8 mouse cellular contexts compared by ENCODE assay signal in genomic region chr14:25646161-25646621, GRCm38 (mm10). TPM values are rescaled to one million over a fixed set of nuclear protein-coding genes. Genes with fewer than 3 reads are reported as not detected.
A peak's percentile ranks its signal among the peaks of the same experiment; 100 is the strongest.
DNase-seq lines count a peak whose midpoint lies in the region; ATAC-seq and TF ChIP-seq lines count a peak whose summit lies in the region.

No protein-coding gene starts in this region.

- no peaks in the 10 kb centered on the region for H3K9me3 ChIP-seq in kidney, embryonic 14.5 days (ENCODE audit: control insufficient read depth, low read length)
- no peaks in the 10 kb centered on the region for H3K9me3 ChIP-seq in hindbrain, embryonic 16.5 days (ENCODE audit: control insufficient read depth, low read length)
- H3K9me3 ChIP-seq in midbrain, embryonic 12.5 days = no peaks in the 10 kb centered on the region

- H3K27me3 ChIP-seq in kidney, adult 2 months (replicated peaks; ENCODE audit: control insufficient read depth, insufficient read depth, low read length) = no peaks in the 10 kb centered on the region
- H3K27me3 ChIP-seq in kidney, embryonic 14.5 days (ENCODE audit: control insufficient read depth, insufficient read depth, low read length) = no peaks in the 10 kb centered on the region
- no peaks in the 10 kb centered on the region for H3K27me3 ChIP-seq in hindbrain, embryonic 16.5 days (replicated peaks; ENCODE audit: control insufficient read depth, insufficient read depth, low read length)
- no peaks in the 10 kb centered on the region for H3K27me3 ChIP-seq in midbrain, embryonic 12.5 days

- no peaks in the 10 kb centered on the region for H3K4me1 ChIP-seq in kidney, adult 2 months (ENCODE audit: control insufficient read depth, insufficient read depth, low read length)
- H3K4me1 ChIP-seq in kidney, embryonic 14.5 days (ENCODE audit: control insufficient read depth, insufficient read depth, low read length) = no peaks in the 10 kb centered on the region
- no peaks in the 10 kb centered on the region for H3K4me1 ChIP-seq in hindbrain, embryonic 16.5 days (ENCODE audit: control insufficient read depth, insufficient read depth, low read depth, low read length)
- H3K4me1 ChIP-seq in midbrain, embryonic 12.5 days = no peaks in the 10 kb centered on the region

- DNase-seq in kidney, adult 2 months = peak; percentile 87
- peak; percentile 60 for DNase-seq in c-Kit-positive CD71-positive TER-119-positive erythroid progenitor cells, embryonic 14.5 days (ENCODE audit: low spot score)
- peak; percentile 60 to 63 for DNase-seq in left cerebral cortex, postnatal 36 days (ENCODE audit: low spot score in 2 of 2)
- peak; percentile 39 to 60 for DNase-seq in spleen, adult 18-20 months

- TF ChIP-seq CTCF in kidney, adult 2 months (conservative IDR thresholded peaks at IDR 0.05; ENCODE audit: insufficient read depth, insufficient read length, low read depth, low read length) = peak; percentile 84

- intact Hi-C loops in left cerebral cortex, postnatal 36 days (cut with DNase I) = no loop called here

- peaks cover 4% of the 10 kb centered on the region; the same call in 1 of the 2 replicates for H3K36me3 ChIP-seq in kidney, adult 2 months (ENCODE audit: control insufficient read depth, insufficient read depth, low read length)
- peaks cover 94% of the 10 kb centered on the region for H3K36me3 ChIP-seq in kidney, embryonic 14.5 days (ENCODE audit: control insufficient read depth, insufficient read depth, low read length)
- peaks cover 60% of the 10 kb centered on the region for H3K36me3 ChIP-seq in hindbrain, embryonic 16.5 days (ENCODE audit: control insufficient read depth, insufficient read depth, low read length)
- H3K36me3 ChIP-seq in midbrain, embryonic 12.5 days = peaks cover 96% of the 10 kb centered on the region

- H3K9ac ChIP-seq in kidney, embryonic 14.5 days (ENCODE audit: low read depth, low read length) = no peak overlapping the region
- no peak overlapping the region for H3K9ac ChIP-seq in hindbrain, embryonic 16.5 days (ENCODE audit: low read depth, low read length)
- no peak overlapping the region for H3K9ac ChIP-seq in midbrain, embryonic 12.5 days (replicated peaks)

- no peak overlapping the region for H3K4me3 ChIP-seq in kidney, adult 2 months (ENCODE audit: insufficient read depth, low read depth, low read length)
- no peak overlapping the region for H3K4me3 ChIP-seq in kidney, embryonic 14.5 days (ENCODE audit: low read length)
- H3K4me3 ChIP-seq in hindbrain, embryonic 16.5 days (ENCODE audit: low read length) = no peak overlapping the region
- no peak overlapping the region for H3K4me3 ChIP-seq in midbrain, embryonic 12.5 days

- no peak for ATAC-seq in kidney, embryonic 14.5 days (ENCODE audit: low FRiP score, low TSS enrichment)
- ATAC-seq in frontal cortex, adult (ENCODE audit: low TSS enrichment) = peak; percentile 64
- ATAC-seq in hindbrain, embryonic 16.5 days = peak; percentile 27; the same call in 1 of the 2 replicates
- peak; percentile 31; the same call in 1 of the 2 replicates for ATAC-seq in midbrain, embryonic 12.5 days (ENCODE audit: low FRiP score, low read depth)

- 0 out of 2 replicates have a peak overlapping the region, but pooled peaks have one; percentile 2 for H3K27ac ChIP-seq in kidney, adult 2 months (ENCODE audit: insufficient read depth, low read depth, low read length)
- H3K27ac ChIP-seq in kidney, embryonic 14.5 days (ENCODE audit: low read depth, low read length) = no peak overlapping the region
- H3K27ac ChIP-seq in hindbrain, embryonic 16.5 days (ENCODE audit: low read depth, low read length) = no peak overlapping the region
- H3K27ac ChIP-seq in midbrain, embryonic 12.5 days (replicated peaks) = no peak overlapping the region

- WGBS in kidney, adult 2 months = 58% methylated on average over 2 of the region's 2 CpGs
- 64% methylated on average over 2 of the region's 2 CpGs for WGBS in kidney, embryonic 14.5 days
- WGBS in hindbrain, embryonic 16.5 days = 75% methylated on average over 2 of the region's 2 CpGs
- WGBS in midbrain, embryonic 12.5 days = 78% methylated on average over 2 of the region's 2 CpGs

- no peak overlapping the region for H3K4me2 ChIP-seq in kidney, embryonic 14.5 days (replicated peaks; ENCODE audit: low read depth, low read length)
- H3K4me2 ChIP-seq in hindbrain, embryonic 16.5 days (ENCODE audit: low read length) = no peak overlapping the region
- H3K4me2 ChIP-seq in midbrain, embryonic 12.5 days (replicated peaks) = no peak overlapping the region

- TF ChIP-seq POLR2A in kidney, adult 2 months (IDR thresholded peaks at IDR 0.05; ENCODE audit: low read depth, low read length) = no peak

RNA-seq across cellular contexts. Expression of gene Ppif, which starts 47.8 kb away (rescaled TPM):
- 164 and 168 TPM in 2 replicates for polyA plus RNA-seq in kidney, adult 2 months (2012; rRNA removed)
- 44.4 and 46.6 TPM in 2 replicates for polyA plus RNA-seq in kidney, embryonic 14.5 days (2014; fragmentation: Nextera tagmentation; extraction: Ambion mirVana)
- polyA plus RNA-seq in hindbrain, embryonic 16.5 days (2015; fragmentation: Nextera tagmentation; extraction: Ambion mirVana) = 34.6 and 45.4 TPM in 2 replicates
- 10 to 100 TPM; 21.2 to 25.0 TPM for total RNA-seq in left cerebral cortex, postnatal 36 days (2021)
- 28.7 and 29.7 TPM in 2 replicates for polyA plus RNA-seq in midbrain, embryonic 12.5 days (2016; fragmentation: Nextera tagmentation; extraction: Ambion mirVana)
